Mouse (Mus musculus) hindbrain, postnatal 0 days (tissue): Measurements from ENCODE around the gene Arrdc2. TPM values are rescaled to one million over a fixed set of nuclear protein-coding genes. Genes with fewer than 3 reads are reported as not detected.
"Not testable (repeated sequence)": the region's sequence is repeated elsewhere in the genome, so short reads cannot be mapped to it uniquely, and the experiment has no call there.

Experiments used
- ATAC-seq: fragments of 200-750 bp; cut with Nextera tagmentation; 2 replicates; pipeline ENCODE4 v1.8.0; 2017; ENCODE audit warnings: mild to moderate bottlenecking, moderate TSS enrichment, moderate library complexity
- DNase-seq: peaks from one replicate; pipeline ENCODE4 v3.0.0-alpha.2; 2015; ENCODE audit warnings: low spot score
- H3K27ac ChIP-seq: fragments of 300-500 bp; sonication (generic); 2 replicates; pipeline ENCODE4 v1.5.1; 2014; ENCODE audit warnings: mild to moderate bottlenecking
- H3K27me3 ChIP-seq: fragments of 300-500 bp; sonication (generic); 2 replicates; pipeline ENCODE4 v1.6.1; 2014; ENCODE audit warnings: low read length, mixed read lengths; ENCODE audit not compliant: insufficient read depth
- H3K36me3 ChIP-seq: fragments of 300-500 bp; sonication (generic); 2 replicates; pipeline ENCODE4 v1.6.1; 2014; ENCODE audit warnings: low read length, mixed read lengths; ENCODE audit not compliant: insufficient read depth
- H3K4me1 ChIP-seq: fragments of 300-500 bp; sonication (generic); 2 replicates; pipeline ENCODE4 v1.6.1; 2014; ENCODE audit warnings: antibody characterized with exemption, low read length, mixed read lengths; ENCODE audit not compliant: insufficient read depth
- H3K4me2 ChIP-seq: fragments of 300-500 bp; sonication (generic); 2 replicates; pipeline ENCODE4 v1.6.1; 2014; ENCODE audit warnings: low read depth, mild to moderate bottlenecking, low read length, moderate library complexity, mixed read lengths
- H3K4me3 ChIP-seq: fragments of 300-500 bp; sonication (generic); 2 replicates; pipeline ENCODE4 v1.5.1; 2014; ENCODE audit warnings: low read length
- H3K9ac ChIP-seq: fragments of 300-500 bp; sonication (generic); replicated peaks from 2 replicates; pipeline ENCODE4 v1.6.1; 2014; ENCODE audit warnings: mild to moderate bottlenecking, low read length, moderate library complexity, mixed read lengths
- H3K9me3 ChIP-seq: fragments of 300-500 bp; sonication (generic); 2 replicates; pipeline ENCODE4 v1.6.1; 2016; ENCODE audit warnings: low read length, mixed read lengths
- CTCF ChIP-seq: IDR thresholded peaks from 2 replicates; pipeline ENCODE4 v1.5.1; 2016; ENCODE audit warnings: antibody characterized with exemption, control low read depth, low read depth
- whole genome bisulfite sequencing: fragments of 180-500 bp; shearing (Covaris S2); extraction: QIAGEN DNeasy Blood & Tissue Kit; methylation state at CpG from one replicate; pipeline ENCODE4 v1.1.7; 2014; 5-methylcytosine and 5-hydroxymethylcytosine counted together
- polyA plus RNA-seq: library from polyadenylated mRNA; unstranded; fragments of >200 nt; fragmentation: Nextera tagmentation; extraction: Ambion mirVana; gene quantifications from 2 replicates; pipeline ENCODE4 v1.2.1, GENCODE M21; 2015
- total RNA-seq: library from RNA; depleted of rRNA; stranded (reverse); fragments of >200 nt; gene quantifications from 2 replicates; pipeline ENCODE4 v1.2.3, GENCODE M21; 2014

Gene Arrdc2
- total and polyA plus RNA-seq, 2 experiments from 2014 or later = 4.6 to 17.1 TPM

DNA sequence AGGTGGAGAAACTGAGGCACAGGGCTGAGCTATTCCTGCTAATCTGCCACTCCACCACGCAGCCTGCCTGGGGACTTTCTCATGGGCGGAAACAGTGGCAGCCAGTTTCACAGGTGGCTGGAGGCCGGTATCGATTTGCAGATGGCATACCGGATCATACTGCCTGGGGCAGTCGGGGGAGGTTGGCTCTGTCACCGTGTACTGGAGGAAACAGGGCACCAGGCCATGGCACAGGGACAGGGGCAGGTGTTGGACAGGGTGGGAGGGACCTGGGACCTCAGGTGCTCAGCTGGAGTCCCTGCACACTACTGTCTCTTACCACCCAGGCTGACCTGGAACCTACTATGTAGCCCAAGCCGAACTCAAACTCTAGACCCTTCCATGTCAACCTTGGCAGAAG lies 13.7 kb downstream of the Arrdc2 start:
- Histone ChIP-seq H3K27ac (no peak overlapping the region), H3K4me3 (no peak overlapping the region), H3K9ac (no peak overlapping the region), H3K4me1 (no peaks in the 10 kb centered on the region), H3K4me2 (no peak overlapping the region), H3K27me3 (no peaks in the 10 kb centered on the region), H3K9me3 (no peaks in the 10 kb centered on the region), H3K36me3 (no peaks in the 10 kb centered on the region)
- ATAC-seq (no peak), DNase-seq (no peak)
- WGBS = 85% methylated on average over 8 of the region's 8 CpGs
- TF ChIP-seq CTCF = no peak

DNA sequence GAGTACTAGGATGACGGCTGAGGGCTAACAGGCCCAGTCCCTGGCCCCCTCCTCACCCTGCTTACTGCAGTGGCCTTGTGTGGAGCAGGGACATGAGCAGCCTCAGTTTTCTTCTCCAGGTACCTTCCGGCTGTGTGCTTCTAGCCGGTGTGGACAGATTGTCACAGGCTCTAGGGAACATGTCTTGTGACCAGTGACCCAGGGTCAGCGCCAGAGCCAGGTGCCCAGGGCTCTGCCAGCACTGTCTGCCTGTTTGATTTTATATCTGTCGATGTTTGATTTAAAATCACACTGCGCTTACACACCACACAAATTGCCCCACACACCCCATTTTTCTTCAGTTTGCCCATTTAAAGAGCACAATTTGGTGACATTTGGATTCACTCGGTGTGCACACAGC lies 15.7 kb downstream of the Arrdc2 start:
- 89% methylated on average over 7 of the region's 7 CpGs for WGBS
- no peaks in the 10 kb centered on the region for H3K4me1 ChIP-seq
- H3K4me3 ChIP-seq = no peak overlapping the region
- no peaks in the 10 kb centered on the region for H3K27me3 ChIP-seq
- H3K27ac ChIP-seq = no peak overlapping the region
- no peak for TF ChIP-seq CTCF
- H3K36me3 ChIP-seq = no peaks in the 10 kb centered on the region
- H3K9ac ChIP-seq = no peak overlapping the region
- H3K4me2 ChIP-seq = no peak overlapping the region
- H3K9me3 ChIP-seq = peaks cover 6% of the 10 kb centered on the region; the same call in 1 of the 2 replicates
- no peak for DNase-seq
- ATAC-seq = no peak

DNA sequence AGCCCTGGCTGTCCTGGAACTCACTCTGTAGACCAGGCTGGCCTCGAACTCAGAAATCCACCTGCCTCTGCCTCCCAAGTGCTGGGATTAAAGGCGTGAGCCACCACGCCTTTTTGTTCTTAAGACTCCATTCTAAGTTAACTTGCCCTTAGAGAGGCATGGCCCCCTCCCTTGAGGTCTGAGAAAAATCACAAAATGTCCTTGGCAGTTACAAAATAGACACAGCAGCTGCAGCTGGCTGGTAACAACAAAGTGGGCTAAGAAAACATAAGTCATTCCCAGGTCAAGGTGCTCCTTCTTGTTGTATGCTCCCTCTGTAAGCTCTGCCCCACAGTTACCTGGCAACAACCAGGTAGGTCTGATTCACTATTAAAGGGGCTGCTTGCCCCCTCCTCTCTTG lies 16.9 kb downstream of the Arrdc2 start:
- H3K4me3 ChIP-seq, H3K27ac ChIP-seq, H3K36me3 ChIP-seq, H3K9me3 ChIP-seq, H3K4me2 ChIP-seq, ATAC-seq, H3K9ac ChIP-seq, H3K27me3 ChIP-seq, H3K4me1 ChIP-seq, DNase-seq: not testable (repeated sequence)
- WGBS = 79% methylated on average over 3 of the region's 3 CpGs

DNA sequence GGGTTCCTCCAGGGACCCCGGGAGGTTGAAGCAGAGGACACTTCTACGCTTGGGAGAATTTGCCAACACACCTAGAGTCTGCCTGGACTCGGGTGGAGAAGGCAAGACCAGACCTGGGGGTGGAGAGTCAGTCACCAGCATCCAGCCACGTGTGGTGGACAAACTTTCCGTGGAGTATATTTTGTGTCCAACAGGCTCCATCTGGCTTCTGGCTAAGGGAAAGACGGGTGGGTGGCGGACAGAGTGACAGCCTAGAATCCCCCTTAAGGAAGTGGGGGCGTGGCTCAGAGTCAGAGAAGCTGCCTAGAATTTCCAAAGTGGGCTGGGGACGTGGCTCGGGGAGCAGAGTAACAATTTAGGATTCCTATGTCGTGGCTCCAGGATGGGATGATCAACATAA lies 17.5 kb downstream of the Arrdc2 start:
- DNase-seq (no peak), ATAC-seq (no peak)
- Histone ChIP-seq H3K9ac (no peak overlapping the region), H3K36me3 (no peaks in the 10 kb centered on the region), H3K27ac (no peak overlapping the region), H3K4me3 (no peak overlapping the region), H3K4me1 (no peaks in the 10 kb centered on the region), H3K27me3 (no peaks in the 10 kb centered on the region), H3K4me2 (no peak overlapping the region), H3K9me3 (peaks cover 7% of the 10 kb centered on the region; the same call in 1 of the 2 replicates)
- 42% methylated on average over 11 of the region's 11 CpGs for WGBS
- TF ChIP-seq CTCF = no peak

DNA sequence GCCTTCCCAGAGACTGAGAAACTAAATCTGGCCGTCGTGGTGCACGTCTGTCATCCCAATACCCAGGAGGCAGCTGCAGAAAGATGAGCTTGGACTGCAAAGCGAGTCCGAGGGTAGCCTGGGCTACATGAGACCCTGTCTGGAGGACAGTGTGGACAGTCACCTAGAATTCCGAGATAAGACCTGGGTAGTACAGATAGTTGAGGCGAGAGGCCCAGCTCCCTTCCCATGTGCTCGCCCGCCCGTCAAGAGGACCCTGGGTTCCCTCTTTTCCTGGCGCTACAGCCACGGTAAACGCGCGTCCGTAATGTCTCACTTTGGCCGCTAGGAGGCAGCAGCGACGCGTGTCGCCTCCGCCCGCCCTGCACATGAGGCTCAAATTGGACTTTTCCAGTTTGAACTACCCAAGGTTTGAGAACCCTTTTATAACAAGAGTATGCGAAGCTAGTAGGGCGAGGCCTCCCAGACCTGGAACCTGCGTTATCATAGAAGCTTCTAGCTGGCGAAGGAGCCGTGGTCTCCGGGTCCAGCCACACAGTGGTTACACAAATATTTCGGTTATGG lies 18.0 kb downstream of the Arrdc2 start:
- no peak overlapping the region for H3K27ac ChIP-seq
- peak; percentile 94 for TF ChIP-seq CTCF
- no peak overlapping the region for H3K4me3 ChIP-seq
- no peaks in the 10 kb centered on the region for H3K36me3 ChIP-seq
- ATAC-seq (no peak; the same call in 1 of the 2 replicates), DNase-seq (peak; percentile 80)
- H3K9me3 ChIP-seq = peaks cover 7% of the 10 kb centered on the region; the same call in 1 of the 2 replicates
- 18% methylated on average over 30 of the region's 30 CpGs for WGBS
- H3K27me3 ChIP-seq = no peaks in the 10 kb centered on the region
- no peak overlapping the region for H3K4me2 ChIP-seq
- no peaks in the 10 kb centered on the region for H3K4me1 ChIP-seq
- no peak overlapping the region for H3K9ac ChIP-seq

DNA sequence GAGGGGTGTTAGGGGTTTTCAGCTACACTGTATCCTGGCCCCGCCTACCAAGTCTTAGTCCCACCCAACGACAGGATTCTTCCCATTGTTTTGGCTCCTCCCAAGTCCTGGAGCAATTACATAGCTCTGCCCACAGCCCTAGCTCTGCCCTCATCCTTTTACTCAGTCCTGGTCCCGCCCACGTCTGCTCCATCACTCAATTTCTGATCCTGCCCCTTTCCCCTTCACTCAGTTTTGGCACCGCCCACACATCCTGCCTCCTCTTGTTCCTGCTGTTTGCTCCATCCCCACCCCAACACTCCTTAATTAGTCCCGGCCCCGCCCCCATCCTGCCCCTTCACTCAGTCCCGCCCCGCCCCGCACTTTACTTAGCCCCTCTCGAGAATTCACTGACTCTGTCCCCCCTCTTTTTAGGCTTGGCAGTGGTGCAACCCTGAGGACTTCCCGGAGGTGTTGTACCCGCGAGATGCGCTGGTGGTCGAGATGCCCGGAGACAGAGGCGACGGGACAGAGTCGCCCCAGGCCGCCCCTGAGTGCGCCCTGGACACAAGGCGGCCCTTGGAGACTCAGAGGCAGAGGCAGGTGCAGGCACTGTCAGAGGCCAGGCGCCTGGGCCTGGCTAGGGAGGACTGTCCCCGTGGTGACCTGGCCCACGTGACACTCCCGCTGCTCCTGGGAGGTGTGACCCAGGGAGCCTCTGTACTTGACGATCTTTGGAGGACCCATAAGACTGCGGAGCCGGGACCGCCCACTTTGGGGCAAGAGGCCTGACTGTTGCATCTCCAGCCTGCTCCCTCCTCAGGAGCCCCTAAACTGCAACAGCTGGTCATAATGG lies 19.2 kb downstream of the Arrdc2 start:
- peaks cover 7% of the 10 kb centered on the region; the same call in 1 of the 2 replicates for H3K9me3 ChIP-seq
- H3K4me2 ChIP-seq = no peak overlapping the region
- H3K4me3 ChIP-seq = no peak overlapping the region
- peak; percentile 36; the same call in 1 of the 2 replicates for ATAC-seq
- H3K4me1 ChIP-seq = no peaks in the 10 kb centered on the region
- H3K27ac ChIP-seq = no peak overlapping the region
- no peak overlapping the region for H3K9ac ChIP-seq
- H3K27me3 ChIP-seq = no peaks in the 10 kb centered on the region
- DNase-seq = no peak
- no peak for TF ChIP-seq CTCF
- 3% methylated on average over 31 of the region's 31 CpGs for WGBS
- no peaks in the 10 kb centered on the region for H3K36me3 ChIP-seq

DNA sequence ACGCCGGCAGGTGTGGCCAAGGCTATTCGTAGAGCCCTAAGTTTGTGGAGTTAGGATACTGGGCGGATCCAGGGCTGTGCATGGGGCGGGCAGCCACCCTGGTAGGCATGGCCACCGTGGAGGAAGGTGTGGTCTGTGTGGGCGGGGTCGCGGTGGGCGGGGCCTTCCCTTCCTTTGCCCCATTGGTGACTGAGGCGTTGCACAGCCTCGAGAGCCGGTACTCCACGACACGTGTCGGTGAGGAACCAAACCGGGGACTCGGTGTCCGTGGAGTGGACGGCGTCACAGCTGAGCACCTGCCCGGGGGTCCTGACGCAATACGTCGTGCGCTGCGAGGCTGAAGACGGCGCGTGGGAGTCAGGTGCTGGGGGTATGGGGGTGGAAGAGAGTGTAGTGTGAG lies 22.8 kb downstream of the Arrdc2 start:
- no peaks in the 10 kb centered on the region for H3K4me1 ChIP-seq
- H3K27me3 ChIP-seq = no peaks in the 10 kb centered on the region
- no peak for TF ChIP-seq CTCF
- WGBS = 10% methylated on average over 26 of the region's 30 CpGs
- H3K27ac ChIP-seq = no peak overlapping the region
- no peak overlapping the region for H3K9ac ChIP-seq
- peaks cover 7% of the 10 kb centered on the region; the same call in 1 of the 2 replicates for H3K9me3 ChIP-seq
- no peaks in the 10 kb centered on the region for H3K36me3 ChIP-seq
- DNase-seq = no peak
- peak overlapping the region; percentile 10; the same call in 1 of the 2 replicates for H3K4me3 ChIP-seq
- ATAC-seq = peak; percentile 56; the same call in 1 of the 2 replicates
- H3K4me2 ChIP-seq = peak overlapping the region; percentile 36
